Mouse (Mus musculus): ENCODE results near the gene Rnf207.

The Rnf207 gene

GRCm38 (mm10) chr4:152294188-152294929, 24.4 kb downstream of the Rnf207 start:
- no peak for DNase-seq (ENCODE audit: low spot score in 2 of 2)

GRCm38 (mm10) chr4:152292102-152292765, 26.6 kb downstream of the Rnf207 start:
- DNase-seq (ENCODE audit: low spot score in 2 of 2): no peak

GRCm38 (mm10) chr4:152291562-152291961, 27.2 kb downstream of the Rnf207 start, which contains the start of gene Hes3:
TSS of gene Hes3 (minus strand) at chr4:152291662.
- DNase-seq (ENCODE audit: low spot score in 2 of 2): no peak

- DNase-seq (ENCODE audit: low spot score in 2 of 2): no peak
Measured at GRCm38 (mm10) chr4:152290991-152291390, 27.8 kb downstream of the Rnf207 start.

- DNase-seq (ENCODE audit: low spot score in 2 of 2): no peak
Measured at GRCm38 (mm10) chr4:152290385-152290784, 28.4 kb downstream of the Rnf207 start.

- no peak for DNase-seq (ENCODE audit: low spot score in 2 of 2)
Measured at GRCm38 (mm10) chr4:152288398-152288945, 30.3 kb downstream of the Rnf207 start.

GRCm38 (mm10) chr4:152287317-152288120, 31.3 kb downstream of the Rnf207 start:
- no peak for DNase-seq (ENCODE audit: low spot score in 2 of 2)

GRCm38 (mm10) chr4:152286887-152287286, 31.9 kb downstream of the Rnf207 start:
- no peak for DNase-seq (ENCODE audit: low spot score in 2 of 2)

- DNase-seq (ENCODE audit: low spot score in 2 of 2): no peak
Measured at GRCm38 (mm10) chr4:152286183-152286582, 32.6 kb downstream of the Rnf207 start.

- DNase-seq (ENCODE audit: low spot score in 2 of 2): no peak
Measured at GRCm38 (mm10) chr4:152285505-152285904, 33.3 kb downstream of the Rnf207 start.

GRCm38 (mm10) chr4:152283186-152283950, 35.4 kb downstream of the Rnf207 start:
- DNase-seq (ENCODE audit: low spot score in 2 of 2): peak; percentile 66 to 83

GRCm38 (mm10) chr4:152282721-152283120, 36.1 kb downstream of the Rnf207 start:
- no peak for DNase-seq (ENCODE audit: low spot score in 2 of 2)

- DNase-seq (ENCODE audit: low spot score in 2 of 2): no peak
Measured at GRCm38 (mm10) chr4:152281601-152282000, 37.2 kb downstream of the Rnf207 start.

- DNase-seq (ENCODE audit: low spot score in 2 of 2): no peak
Measured at GRCm38 (mm10) chr4:152278986-152279385, 39.8 kb downstream of the Rnf207 start.

GRCm38 (mm10) chr4:152277916-152278315, 40.9 kb downstream of the Rnf207 start:
- DNase-seq (ENCODE audit: low spot score in 2 of 2): no peak

GRCm38 (mm10) chr4:152276389-152277347, 42.1 kb downstream of the Rnf207 start:
- DNase-seq (ENCODE audit: low spot score in 2 of 2): no peak

GRCm38 (mm10) chr4:152274681-152275131, 44.1 kb downstream of the Rnf207 start:
- no peak for DNase-seq (ENCODE audit: low spot score in 2 of 2)

- DNase-seq (ENCODE audit: low spot score in 2 of 2): peak in 1 of 2 experiments; percentile 59
Measured at GRCm38 (mm10) chr4:152273621-152274236, 45.1 kb downstream of the Rnf207 start, which contains the start of gene Gpr153. TSS of gene Gpr153 (plus strand) at chr4:152274232.

GRCm38 (mm10) chr4:152273191-152273590, 45.6 kb downstream of the Rnf207 start:
- DNase-seq (ENCODE audit: low spot score in 2 of 2): no peak
